Mouse (Mus musculus) embryonic facial prominence, embryonic 10.5 days (tissue): ENCODE results near the gene Jun. TPM values are rescaled to one million over a fixed set of nuclear protein-coding genes. Genes with fewer than 3 reads are reported as not detected.

ENCODE experiments used
- DNase-seq: peaks from one replicate; pipeline ENCODE4 v3.0.0-alpha.2; 2017; ENCODE audit warnings: low spot score
- H3K27ac ChIP-seq: fragments of 300-500 bp; sonication (generic); replicated peaks from 2 replicates; pipeline ENCODE4 v1.5.1; 2016; ENCODE audit warnings: mild to moderate bottlenecking
- H3K27me3 ChIP-seq: fragments of 300-500 bp; sonication (generic); replicated peaks from 2 replicates; pipeline ENCODE4 v1.6.1; 2016; ENCODE audit warnings: low read depth, mild to moderate bottlenecking; ENCODE audit not compliant: poor library complexity, severe bottlenecking
- H3K36me3 ChIP-seq: fragments of 300-500 bp; sonication (generic); replicated peaks from 2 replicates; pipeline ENCODE4 v1.6.1; 2016; ENCODE audit warnings: mild to moderate bottlenecking, moderate library complexity
- H3K4me1 ChIP-seq: fragments of 300-500 bp; sonication (generic); 2 replicates; pipeline ENCODE4 v1.6.1; 2016
- H3K4me3 ChIP-seq: fragments of 300-500 bp; sonication (generic); 2 replicates; pipeline ENCODE4 v1.5.1; 2016; ENCODE audit warnings: mild to moderate bottlenecking, moderate library complexity
- H3K9me3 ChIP-seq: fragments of 300-500 bp; sonication (generic); 2 replicates; pipeline ENCODE4 v1.6.1; 2016; ENCODE audit warnings: mild to moderate bottlenecking
- WGBS: fragments of 180-500 bp; shearing (Covaris S2); methylation state at CpG from one replicate; pipeline ENCODE4 v1.1.7; 2016; 5-methylcytosine and 5-hydroxymethylcytosine counted together
- polyA plus RNA-seq: library from polyadenylated mRNA; unstranded; fragments of >200 nt; fragmentation: Nextera tagmentation; extraction: Ambion mirVana; gene quantifications from 2 replicates; pipeline ENCODE4 v1.2.1, GENCODE M21; 2016

Gene Jun
- polyA plus RNA-seq, 1 experiment from 2014 or later, result 78.0 TPM

DNA sequence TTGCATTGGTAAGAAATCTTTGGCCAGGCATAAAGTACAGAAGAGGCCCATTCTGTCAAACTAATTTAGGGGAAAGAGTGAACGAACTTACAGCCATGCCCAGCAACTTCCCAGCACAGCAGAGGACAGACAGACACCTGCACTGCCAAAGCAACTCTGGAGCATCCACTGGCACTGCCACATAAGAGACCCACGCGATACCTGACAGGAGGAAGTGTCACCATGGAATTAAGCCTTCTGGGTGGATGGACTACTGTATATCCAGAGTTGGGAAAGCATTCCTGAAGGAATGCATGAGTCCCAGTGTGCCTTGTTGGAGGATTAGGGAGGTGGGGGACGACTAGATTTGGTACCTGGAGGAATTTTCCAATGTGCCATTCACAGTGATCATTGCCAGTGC is 39.5 kb upstream of the Jun start:
- DNase-seq, result no peak
- H3K9me3 ChIP-seq, result no peaks in the 10 kb centered on the region
- H3K4me3 ChIP-seq, result no peak overlapping the region
- no peak overlapping the region for H3K27ac ChIP-seq
- H3K27me3 ChIP-seq, result no peaks in the 10 kb centered on the region
- H3K36me3 ChIP-seq, result no peaks in the 10 kb centered on the region
- WGBS, result 88% methylated on average over 4 of the region's 4 CpGs
- H3K4me1 ChIP-seq, result peaks cover 14% of the 10 kb centered on the region

DNA sequence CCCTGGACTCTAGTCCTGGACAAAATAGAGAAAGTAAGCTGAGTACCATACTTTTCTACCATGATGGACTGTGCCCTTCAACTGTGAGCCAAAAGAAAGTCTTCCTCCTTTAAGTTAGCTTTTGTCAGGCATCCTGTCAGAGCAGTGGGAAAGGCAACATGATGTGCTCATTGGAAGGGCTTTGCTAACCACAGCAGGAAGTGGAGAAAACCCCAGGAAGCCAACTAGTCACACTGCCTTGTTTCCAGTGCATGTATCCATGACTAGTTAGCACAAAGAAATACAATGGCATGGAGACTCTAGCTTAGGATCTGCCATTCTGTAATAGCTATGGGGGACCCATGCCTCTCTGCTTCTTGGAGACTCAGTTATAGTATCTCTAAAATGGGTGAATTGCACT is 37.9 kb upstream of the Jun start:
- H3K9me3 ChIP-seq, result no peaks in the 10 kb centered on the region
- DNase-seq, result no peak
- no peak overlapping the region for H3K27ac ChIP-seq
- H3K4me1 ChIP-seq, result peaks cover 14% of the 10 kb centered on the region
- no peaks in the 10 kb centered on the region for H3K27me3 ChIP-seq
- no peaks in the 10 kb centered on the region for H3K36me3 ChIP-seq
- no peak overlapping the region for H3K4me3 ChIP-seq

DNA sequence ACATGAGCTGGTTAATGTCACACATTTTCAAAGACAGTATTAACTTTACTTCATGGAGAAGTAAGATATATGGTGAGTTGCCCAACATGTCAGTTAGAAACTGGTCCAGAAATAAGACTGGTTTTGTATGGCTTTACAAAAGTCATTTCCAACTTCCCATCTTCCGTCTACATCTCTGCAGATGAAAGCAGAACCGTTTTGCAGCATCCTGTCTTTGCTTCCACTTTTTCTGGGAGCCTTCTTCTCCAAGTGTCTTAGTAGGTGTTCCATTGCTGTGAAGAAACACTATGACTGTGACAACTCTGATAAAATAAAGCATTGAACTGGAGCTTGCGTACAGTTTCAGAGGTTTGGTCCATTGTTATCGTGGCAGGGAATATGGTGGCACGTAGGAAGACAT is 37.0 kb upstream of the Jun start:
- Histone ChIP-seq H3K4me1 (peaks cover 8% of the 10 kb centered on the region), H3K9me3 (no peaks in the 10 kb centered on the region), H3K4me3 (no peak overlapping the region), H3K27me3 (no peaks in the 10 kb centered on the region), H3K36me3 (no peaks in the 10 kb centered on the region), H3K27ac (no peak overlapping the region)
- no peak for DNase-seq
- 96% methylated on average over 5 of the region's 5 CpGs for WGBS

DNA sequence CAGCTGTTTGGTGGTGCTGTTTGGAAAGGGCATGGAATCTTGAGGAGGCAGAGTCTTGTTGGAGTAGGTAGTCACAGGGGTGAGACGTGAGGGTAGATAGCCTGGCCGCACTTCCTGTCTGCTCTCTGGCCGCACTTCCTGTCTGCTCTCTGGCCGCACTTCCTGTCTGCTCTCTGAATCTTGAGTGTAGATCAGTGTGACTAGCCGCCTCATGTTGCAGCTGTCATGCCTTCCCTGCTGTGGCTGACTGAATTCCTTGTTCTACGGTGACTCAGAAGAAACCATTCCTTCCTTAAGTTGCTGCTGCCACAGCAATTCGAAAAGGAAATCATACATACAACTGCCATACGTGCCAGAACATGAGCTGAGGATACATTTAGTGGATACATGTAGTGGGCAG is 31.9 kb upstream of the Jun start:
- no peaks in the 10 kb centered on the region for H3K27me3 ChIP-seq
- DNase-seq, result no peak
- no peak overlapping the region for H3K27ac ChIP-seq
- H3K4me1 ChIP-seq, result peaks cover 26% of the 10 kb centered on the region
- no peak overlapping the region for H3K4me3 ChIP-seq
- WGBS, result 80% methylated on average over 8 of the region's 8 CpGs
- H3K9me3 ChIP-seq, result no peaks in the 10 kb centered on the region
- H3K36me3 ChIP-seq, result no peaks in the 10 kb centered on the region

DNA sequence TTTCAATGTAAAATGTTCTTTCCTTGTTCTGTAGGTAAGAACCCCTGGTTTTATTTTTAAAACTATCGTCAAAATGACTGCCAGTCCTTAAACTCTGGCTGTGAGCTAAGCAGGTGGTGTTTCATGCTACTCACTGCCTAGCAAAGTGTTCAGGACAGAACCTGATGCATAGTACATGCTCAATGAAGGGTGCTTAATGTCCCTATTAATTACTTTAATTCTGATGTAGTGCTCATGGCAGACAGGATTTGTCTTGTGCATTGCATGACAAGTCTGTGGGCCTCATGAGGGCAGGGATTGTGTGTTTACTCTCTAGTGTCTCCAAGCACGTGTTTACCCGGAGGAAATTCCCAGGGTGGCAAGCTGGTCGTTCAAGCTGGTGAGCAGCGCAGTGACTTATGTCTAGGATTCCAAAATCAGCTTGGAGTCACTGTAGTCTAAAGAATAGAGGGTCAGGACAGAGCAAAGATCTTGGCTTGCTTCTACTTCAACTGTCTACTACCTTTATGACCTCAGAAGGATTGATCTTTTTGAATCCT is 31.2 kb upstream of the Jun start:
- Histone ChIP-seq H3K27me3 (no peaks in the 10 kb centered on the region), H3K4me1 (peaks cover 28% of the 10 kb centered on the region), H3K36me3 (no peaks in the 10 kb centered on the region), H3K9me3 (no peaks in the 10 kb centered on the region), H3K27ac (no peak overlapping the region; the same call in 1 of the 2 replicates), H3K4me3 (no peak overlapping the region)
- no peak for DNase-seq
- 86% methylated on average over 5 of the region's 5 CpGs for WGBS

DNA sequence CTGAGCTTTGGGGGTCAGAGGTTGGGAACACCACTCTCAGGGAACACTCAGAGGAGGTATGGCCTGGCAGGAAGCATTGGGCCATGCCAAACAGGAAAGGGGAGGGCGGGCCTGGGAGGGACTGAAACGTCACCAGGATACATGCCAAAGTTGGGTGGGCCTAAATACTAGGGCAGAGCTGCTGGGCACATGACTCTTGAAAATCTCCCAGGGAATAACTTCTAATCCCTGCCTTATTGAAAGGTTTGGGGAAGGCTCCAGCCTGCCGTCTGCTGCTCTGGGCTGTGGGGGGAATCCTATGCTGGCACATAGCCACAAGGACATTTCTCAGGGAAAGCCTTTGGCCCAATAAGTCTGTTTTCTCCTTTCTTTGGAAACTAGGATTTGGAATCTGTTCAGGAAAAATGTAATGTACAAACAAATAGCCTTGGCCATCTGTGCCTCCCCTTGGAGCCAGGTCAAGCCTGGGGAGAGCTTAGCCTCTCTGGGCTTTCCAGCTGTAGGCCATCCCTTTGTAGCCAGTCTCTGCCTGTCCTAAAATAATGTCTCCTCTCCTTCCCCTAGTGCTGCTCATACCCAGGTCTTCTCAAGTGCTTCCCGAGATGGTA is 30.6 kb upstream of the Jun start:
- no peaks in the 10 kb centered on the region for H3K36me3 ChIP-seq
- H3K4me3 ChIP-seq, result no peak overlapping the region
- no peak overlapping the region; the same call in 1 of the 2 replicates for H3K27ac ChIP-seq
- 65% methylated on average over 4 of the region's 4 CpGs for WGBS
- peaks cover 28% of the 10 kb centered on the region for H3K4me1 ChIP-seq
- DNase-seq, result no peak
- H3K27me3 ChIP-seq, result no peaks in the 10 kb centered on the region
- no peaks in the 10 kb centered on the region for H3K9me3 ChIP-seq

DNA sequence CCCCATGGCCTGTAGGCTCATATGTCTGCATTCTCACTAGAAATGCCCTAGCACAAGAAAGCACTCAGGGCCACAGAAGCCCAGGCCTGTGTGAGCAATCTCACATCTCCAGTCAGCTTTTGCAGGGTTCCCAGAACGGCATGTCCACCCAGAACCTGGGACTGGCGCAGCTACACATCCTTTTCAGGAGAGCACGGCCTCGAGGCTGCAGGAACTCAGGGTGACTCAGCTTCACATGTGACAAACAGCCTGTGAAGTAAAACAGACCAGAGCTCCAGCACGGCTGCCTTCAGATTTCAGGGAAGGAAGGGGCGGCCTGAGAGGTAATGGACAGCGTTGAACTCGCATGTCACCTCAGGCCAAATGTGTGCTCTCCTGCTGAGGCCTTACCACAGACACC is 29.6 kb upstream of the Jun start:
- Histone ChIP-seq H3K4me3 (no peak overlapping the region), H3K4me1 (peaks cover 28% of the 10 kb centered on the region), H3K27ac (peak overlapping the region; percentile 54), H3K27me3 (no peaks in the 10 kb centered on the region), H3K9me3 (no peaks in the 10 kb centered on the region), H3K36me3 (no peaks in the 10 kb centered on the region)
- 67% methylated on average over 8 of the region's 8 CpGs for WGBS
- no peak for DNase-seq

DNA sequence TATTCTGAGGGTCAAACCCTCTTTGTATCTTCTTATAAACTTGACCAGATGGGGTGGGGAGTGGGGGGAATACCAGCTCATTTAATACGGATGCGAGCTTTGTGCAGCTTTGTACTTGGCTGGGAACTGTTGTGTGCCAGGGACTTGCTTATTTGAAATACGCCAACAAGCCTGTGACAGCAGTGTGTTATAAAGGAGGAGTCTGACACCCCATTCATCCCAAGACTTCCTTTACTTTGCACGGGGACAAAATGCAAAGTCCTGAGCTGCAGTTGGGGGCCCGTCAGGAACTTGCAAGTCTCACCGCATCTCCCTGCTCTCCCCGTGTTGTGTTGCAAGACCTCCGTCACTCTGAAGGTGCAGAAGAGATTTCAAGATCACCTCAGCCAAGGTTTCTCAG is 26.6 kb upstream of the Jun start:
- H3K36me3 ChIP-seq, result no peaks in the 10 kb centered on the region
- 81% methylated on average over 8 of the region's 8 CpGs for WGBS
- DNase-seq, result no peak
- H3K4me3 ChIP-seq, result no peak overlapping the region
- H3K27ac ChIP-seq, result no peak overlapping the region; the same call in 1 of the 2 replicates
- no peaks in the 10 kb centered on the region for H3K27me3 ChIP-seq
- no peaks in the 10 kb centered on the region for H3K9me3 ChIP-seq
- H3K4me1 ChIP-seq, result peaks cover 47% of the 10 kb centered on the region

DNA sequence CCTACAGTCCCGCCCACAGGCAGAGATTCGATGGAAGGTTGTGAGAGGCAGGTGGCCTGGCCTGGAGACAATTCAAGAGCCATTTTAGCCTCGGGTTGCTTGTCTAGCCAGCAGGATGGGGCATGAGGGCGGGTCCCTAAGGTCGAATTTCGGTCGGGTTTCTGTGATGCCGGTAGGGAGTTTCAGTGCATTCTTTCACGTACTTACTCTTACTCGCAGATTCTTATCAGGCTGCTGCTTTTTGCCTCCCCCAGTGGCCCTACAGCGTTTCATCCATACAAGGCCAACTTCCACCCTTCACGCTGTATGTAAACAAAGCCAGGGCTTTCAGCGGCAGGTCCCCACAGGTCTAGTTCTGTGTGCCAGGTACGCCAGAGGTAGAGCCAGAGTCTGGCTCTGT is 24.3 kb upstream of the Jun start:
- WGBS, result 46% methylated on average over 14 of the region's 14 CpGs
- peaks cover 44% of the 10 kb centered on the region for H3K4me1 ChIP-seq

DNA sequence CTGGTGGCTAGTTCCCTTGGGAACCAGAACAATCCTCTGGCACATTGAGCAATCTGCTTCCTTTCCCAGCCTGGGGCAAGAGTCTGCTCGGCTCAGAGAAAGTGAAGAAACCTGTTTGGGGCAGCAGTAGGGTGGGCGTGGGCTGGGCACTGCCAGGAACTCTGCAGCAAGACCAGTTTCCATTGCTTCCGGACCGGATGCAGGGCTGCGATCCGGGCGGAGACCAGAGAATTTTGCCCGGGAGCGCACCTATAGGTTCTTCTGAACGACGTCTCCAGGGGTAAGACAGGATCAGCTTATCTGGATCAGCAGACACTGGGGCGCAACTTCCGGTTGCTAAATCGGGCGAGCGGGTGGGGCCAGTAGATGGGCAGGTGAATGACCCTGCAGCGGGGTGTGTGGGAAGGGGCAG is 23.6 kb upstream of the Jun start:
- no peaks in the 10 kb centered on the region for H3K9me3 ChIP-seq
- no peaks in the 10 kb centered on the region for H3K36me3 ChIP-seq
- H3K27me3 ChIP-seq, result no peaks in the 10 kb centered on the region
- H3K4me1 ChIP-seq, result peaks cover 42% of the 10 kb centered on the region
- no peak overlapping the region for H3K4me3 ChIP-seq
- DNase-seq, result no peak
- WGBS, result 89% methylated on average over 17 of the region's 17 CpGs
- no peak overlapping the region for H3K27ac ChIP-seq

More for the DNA sequence above, 24.3 kb upstream of the Jun start:
- Histone ChIP-seq H3K9me3 (no peaks in the 10 kb centered on the region), H3K27me3 (no peaks in the 10 kb centered on the region), H3K4me3 (no peak overlapping the region), H3K36me3 (no peaks in the 10 kb centered on the region), H3K27ac (no peak overlapping the region)
- DNase-seq, result no peak

DNA sequence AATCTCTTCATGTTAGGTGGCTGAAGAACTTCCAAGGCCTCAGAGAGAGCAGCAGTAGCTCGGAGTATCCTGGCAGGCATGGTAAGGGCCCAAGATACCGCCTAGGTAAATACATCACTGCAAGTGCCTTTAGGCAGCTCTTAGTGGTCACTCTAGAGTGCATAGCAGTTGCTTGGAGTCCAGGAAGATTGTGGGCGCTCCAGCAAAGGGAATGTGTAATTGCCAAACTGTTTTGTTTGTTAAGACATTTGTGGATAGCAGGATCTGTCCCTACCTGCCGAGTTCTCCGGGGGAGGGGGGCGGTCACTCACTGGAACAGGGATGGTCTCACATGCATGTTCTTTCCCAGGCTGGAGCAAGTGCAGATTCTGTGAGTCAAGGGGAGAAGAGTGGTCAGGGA is 22.3 kb upstream of the Jun start:
- no peaks in the 10 kb centered on the region for H3K9me3 ChIP-seq
- whole genome bisulfite sequencing, result 91% methylated on average over 6 of the region's 6 CpGs
- no peaks in the 10 kb centered on the region for H3K36me3 ChIP-seq
- H3K27me3 ChIP-seq, result no peaks in the 10 kb centered on the region
- H3K27ac ChIP-seq, result peak overlapping the region; percentile 71
- DNase-seq, result no peak
- H3K4me3 ChIP-seq, result no peak overlapping the region
- H3K4me1 ChIP-seq, result peaks cover 37% of the 10 kb centered on the region

DNA sequence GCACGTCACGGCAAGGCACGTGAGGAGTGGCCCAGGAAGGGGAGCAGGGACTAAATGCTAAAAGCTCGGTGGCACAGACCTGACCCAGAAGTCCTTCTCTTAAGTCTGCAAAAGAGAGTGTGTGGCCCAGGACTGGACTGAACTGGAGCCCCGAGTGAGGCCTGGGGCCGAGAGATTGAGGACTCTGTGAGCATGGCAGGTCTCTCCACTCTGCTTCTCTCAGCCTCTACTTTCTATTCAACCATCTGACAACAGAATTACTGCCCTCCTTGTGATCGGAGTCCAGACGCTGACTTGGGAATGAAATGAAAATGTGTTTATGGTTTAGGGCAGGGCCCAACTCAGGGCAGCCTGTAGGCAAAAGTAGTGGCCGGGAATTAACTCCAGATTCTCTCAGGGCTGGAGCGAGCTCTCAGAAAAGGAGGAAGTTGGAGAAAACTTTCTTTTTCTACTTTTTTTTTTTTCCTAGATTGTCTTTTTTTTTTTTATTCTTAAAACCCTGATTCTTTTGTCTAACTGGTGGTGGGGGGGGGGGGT is 21.3 kb upstream of the Jun start:
- Histone ChIP-seq H3K27ac (peak overlapping the region; percentile 78), H3K9me3 (no peaks in the 10 kb centered on the region), H3K4me1 (peaks cover 35% of the 10 kb centered on the region), H3K36me3 (no peaks in the 10 kb centered on the region), H3K27me3 (no peaks in the 10 kb centered on the region), H3K4me3 (no peak overlapping the region)
- DNase-seq, result peak; percentile 42
- WGBS, result 44% methylated on average over 10 of the region's 10 CpGs

DNA sequence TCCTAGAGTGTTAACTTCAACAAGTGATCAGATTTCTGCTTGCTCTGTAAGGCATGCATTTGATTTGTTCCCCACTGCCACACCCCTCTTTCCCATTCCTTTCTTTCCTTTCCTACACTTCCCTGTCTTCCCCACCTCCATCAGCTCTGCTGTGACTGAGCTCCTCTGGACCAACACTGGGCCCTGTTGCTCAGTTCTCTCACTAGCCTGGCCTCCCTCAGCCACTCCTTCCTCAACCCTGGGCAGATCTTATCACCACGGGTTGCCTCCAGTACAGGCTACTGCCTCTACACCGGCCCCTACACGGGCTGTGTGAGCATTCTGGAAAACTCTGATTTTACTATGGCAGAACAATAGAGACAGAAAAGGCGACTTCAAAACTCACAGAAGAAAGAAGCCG is 18.4 kb upstream of the Jun start:
- H3K27me3 ChIP-seq, result no peaks in the 10 kb centered on the region
- 83% methylated on average over 5 of the region's 5 CpGs for whole genome bisulfite sequencing

More for the DNA sequence above, 18.4 kb upstream of the Jun start:
- Histone ChIP-seq H3K9me3 (no peaks in the 10 kb centered on the region), H3K4me3 (no peak overlapping the region), H3K36me3 (0 out of 2 replicates have a peak, but pooled peaks cover 3% of the 10 kb centered on the region), H3K4me1 (peaks cover 24% of the 10 kb centered on the region), H3K27ac (0 out of 2 replicates have a peak overlapping the region, but pooled peaks have one; percentile 40)
- no peak for DNase-seq
